Mouse (Mus musculus) mouse embryonic stem cell (cell line): ENCODE measurements around the gene Pard3b.

Source experiments
- in situ Hi-C, 2 experiments: fragments of 300-500 bp; cut with MboI; formaldehyde crosslinking; loops; 1 replicate in 1 of 2; 3 replicates in 1 of 2; pipeline ENCODE4 v1.14.3; 2019 to 2020; ENCODE audit warnings: low sequenced_read_pairs in 2 of 2, low pct_unique_long_range_greater_than_20kb in 1 of 2, mixed read lengths in 1 of 2; ENCODE audit not compliant: unreplicated experiment in 1 of 2

Pard3b gene

GRCm38 (mm10) chr1:61638347-61639111 lies at the start of gene Pard3b:
TSS of gene Pard3b (plus strand) at chr1:61638824.
- in situ Hi-C loops: no loop called here

GRCm38 (mm10) chr1:61616176-61616575 lies 22.4 kb upstream of the Pard3b start:
- in situ Hi-C loops: no loop called here

GRCm38 (mm10) chr1:61620651-61621050 lies 18.0 kb upstream of the Pard3b start:
- in situ Hi-C loops: no loop called here

- in situ Hi-C loops: no loop called here
Measured at GRCm38 (mm10) chr1:61629857-61630256, 8.8 kb upstream of the Pard3b start.

- in situ Hi-C loops: no loop called here
Measured at GRCm38 (mm10) chr1:61639114-61640093, 780 bp downstream of the Pard3b start.

- in situ Hi-C loops: no loop called here
Measured at GRCm38 (mm10) chr1:61641880-61642279, 3.3 kb downstream of the Pard3b start.

GRCm38 (mm10) chr1:61645062-61645461 lies 6.4 kb downstream of the Pard3b start:
- in situ Hi-C loops: no loop called here

GRCm38 (mm10) chr1:61649964-61650363 lies 11.3 kb downstream of the Pard3b start:
- in situ Hi-C loops: no loop called here

GRCm38 (mm10) chr1:61651454-61652271 lies 13.0 kb downstream of the Pard3b start:
- in situ Hi-C loops: no loop called here

- in situ Hi-C loops: no loop called here
Measured at GRCm38 (mm10) chr1:61657760-61658159, 19.1 kb downstream of the Pard3b start.

- in situ Hi-C loops: no loop called here
Measured at GRCm38 (mm10) chr1:61659931-61660330, 21.3 kb downstream of the Pard3b start.

- in situ Hi-C loops: no loop called here
Measured at GRCm38 (mm10) chr1:61685221-61685814, 46.7 kb downstream of the Pard3b start.

- in situ Hi-C loops: no loop called here
Measured at GRCm38 (mm10) chr1:61685921-61686320, 47.3 kb downstream of the Pard3b start.

GRCm38 (mm10) chr1:61688301-61688700 lies 49.7 kb downstream of the Pard3b start:
- in situ Hi-C loops: no loop called here

GRCm38 (mm10) chr1:61698462-61699218 lies 60.0 kb downstream of the Pard3b start:
- in situ Hi-C loops: no loop called here

GRCm38 (mm10) chr1:61709812-61710211 lies 71.2 kb downstream of the Pard3b start:
- in situ Hi-C loops: no loop called here

GRCm38 (mm10) chr1:61711523-61711922 lies 72.9 kb downstream of the Pard3b start:
- in situ Hi-C loops: no loop called here

- in situ Hi-C loops: no loop called here
Measured at GRCm38 (mm10) chr1:61729654-61730053, 91.0 kb downstream of the Pard3b start.
